8 mouse cellular contexts compared by ENCODE assay signal in the genomic region with DNA sequence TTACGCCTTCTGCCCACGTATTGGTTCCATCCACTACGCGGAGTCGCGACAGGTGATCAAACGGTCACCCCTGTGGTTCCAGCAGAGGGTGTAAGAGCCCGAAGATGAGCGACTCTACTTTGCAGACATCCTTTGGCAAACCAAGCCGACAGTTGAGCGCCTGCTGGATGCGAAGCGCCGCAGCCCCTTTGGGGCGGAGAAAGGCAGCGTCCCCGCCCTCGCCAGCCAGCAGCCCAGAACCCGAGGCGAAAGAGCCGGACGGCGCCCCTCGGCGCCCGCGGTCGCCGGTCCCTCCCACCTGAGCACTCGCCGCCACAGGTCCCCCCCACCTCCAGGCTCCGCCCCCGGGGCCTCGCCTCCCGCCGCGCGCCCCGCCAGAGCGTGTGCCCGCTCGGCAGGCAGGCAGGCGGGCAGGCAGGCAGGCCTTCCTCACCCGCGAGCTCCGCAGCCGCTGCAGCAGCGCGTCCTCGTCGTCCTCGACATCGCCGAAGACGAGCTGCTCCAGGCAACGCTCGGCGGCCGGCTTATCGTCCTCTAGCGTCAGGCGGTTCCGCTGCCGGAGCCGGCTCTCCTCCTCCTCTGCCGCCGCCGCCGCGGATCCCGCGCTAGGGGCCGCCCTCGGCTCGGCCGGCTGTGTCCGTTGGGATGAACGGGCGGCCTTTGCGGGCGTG. TPM values are rescaled to one million over a fixed set of nuclear protein-coding genes. Genes with fewer than 3 reads are reported as not detected.
DNase-seq lines count a peak whose midpoint lies in the region; ATAC-seq and TF ChIP-seq lines count a peak whose summit lies in the region.

No protein-coding gene starts in this region.

- TF ChIP-seq CTCF in stomach, postnatal 0 days (IDR thresholded peaks at IDR 0.05; ENCODE audit: low read depth): peak; percentile 54

- 1% methylated on average over 81 of the region's 81 CpGs for WGBS in embryonic facial prominence, embryonic 12.5 days
- under 1% methylated on average over 78 of the region's 81 CpGs for WGBS in kidney, embryonic 15.5 days
- WGBS in liver, embryonic 12.5 days (ENCODE audit: insufficient replicate concordance): under 1% methylated on average over 73 of the region's 81 CpGs
- WGBS in stomach, postnatal 0 days: under 1% methylated on average over 65 of the region's 81 CpGs

- H3K36me3 ChIP-seq in embryonic facial prominence, embryonic 12.5 days: peaks cover 9% of the 10 kb centered on the region; the same call in 1 of the 2 replicates
- peaks cover 17% of the 10 kb centered on the region for H3K36me3 ChIP-seq in kidney, embryonic 15.5 days
- H3K36me3 ChIP-seq in liver, embryonic 12.5 days: peaks cover 37% of the 10 kb centered on the region
- peaks cover 18% of the 10 kb centered on the region for H3K36me3 ChIP-seq in myocyte (ENCODE audit: control insufficient read depth, insufficient read depth)
- H3K36me3 ChIP-seq in stomach, postnatal 0 days (ENCODE audit: control insufficient read depth, insufficient read depth, low read length): no peaks in the 10 kb centered on the region

- H3K4me1 ChIP-seq in embryonic facial prominence, embryonic 12.5 days: peaks cover 23% of the 10 kb centered on the region
- H3K4me1 ChIP-seq in kidney, embryonic 15.5 days: peaks cover 32% of the 10 kb centered on the region
- H3K4me1 ChIP-seq in liver, embryonic 12.5 days: peaks cover 45% of the 10 kb centered on the region
- H3K4me1 ChIP-seq in stomach, postnatal 0 days (replicated peaks; ENCODE audit: control insufficient read depth, insufficient read depth): 0 out of 2 replicates have a peak, but pooled peaks cover 3% of the 10 kb centered on the region

- no peaks in the 10 kb centered on the region for H3K9me3 ChIP-seq in embryonic facial prominence, embryonic 12.5 days
- no peaks in the 10 kb centered on the region for H3K9me3 ChIP-seq in kidney, embryonic 15.5 days (replicated peaks)
- H3K9me3 ChIP-seq in liver, embryonic 12.5 days (replicated peaks): no peaks in the 10 kb centered on the region
- no peaks in the 10 kb centered on the region for H3K9me3 ChIP-seq in stomach, postnatal 0 days (ENCODE audit: control insufficient read depth, low read length)

- peak; percentile 88 for DNase-seq in CD4-positive, CD25-positive, alpha-beta regulatory T cell, adult 2 months (ENCODE audit: low read depth, low spot score)
- peak; percentile 79 to 84 for DNase-seq in adrenal gland, postnatal 36 days
- peak; percentile 6 for DNase-seq in heart, adult 8-10 months (ENCODE audit: low spot score)
- DNase-seq in stomach, postnatal 0 days (ENCODE audit: low spot score): peak; percentile 81

- H3K9ac ChIP-seq in embryonic facial prominence, embryonic 12.5 days: peak overlapping the region; percentile 95
- peak overlapping the region; percentile 85 for H3K9ac ChIP-seq in kidney, embryonic 15.5 days
- H3K9ac ChIP-seq in liver, embryonic 12.5 days: peak overlapping the region; percentile 98
- peak overlapping the region; percentile 86 for H3K9ac ChIP-seq in stomach, postnatal 0 days (ENCODE audit: low read length)

- peak overlapping the region; percentile 93 for H3K27ac ChIP-seq in embryonic facial prominence, embryonic 12.5 days
- H3K27ac ChIP-seq in kidney, embryonic 15.5 days: peak overlapping the region; percentile 98
- peak overlapping the region; percentile 91 for H3K27ac ChIP-seq in liver, embryonic 12.5 days
- peak overlapping the region; percentile 97 for H3K27ac ChIP-seq in stomach, postnatal 0 days (replicated peaks)

- peaks cover 50% of the 10 kb centered on the region for H3K79me2 ChIP-seq in myocyte (ENCODE audit: control insufficient read depth, insufficient read depth)

- ATAC-seq in embryonic facial prominence, embryonic 12.5 days (ENCODE audit: insufficient number of reproducible peaks, insufficient read depth, low FRiP score, low TSS enrichment): peak; percentile 38
- ATAC-seq in kidney, embryonic 15.5 days (replicated peaks; ENCODE audit: low FRiP score): peak; percentile 73
- ATAC-seq in liver, embryonic 12.5 days: peak; percentile 80
- ATAC-seq in stomach, postnatal 0 days (ENCODE audit: low FRiP score, low TSS enrichment): peak; percentile 61

- TF ChIP-seq POLR2A in myocyte (IDR thresholded peaks at IDR 0.05; ENCODE audit: insufficient read length, low read depth): peak; percentile 37

- TF ChIP-seq EP300 in stomach, postnatal 0 days (optimal IDR thresholded peaks at IDR 0.05): no peak

- H3K4me2 ChIP-seq in embryonic facial prominence, embryonic 12.5 days (replicated peaks): peak overlapping the region; percentile 71
- peak overlapping the region; percentile 77 for H3K4me2 ChIP-seq in kidney, embryonic 15.5 days
- peak overlapping the region; percentile 97 for H3K4me2 ChIP-seq in liver, embryonic 12.5 days
- H3K4me2 ChIP-seq in myocyte (ENCODE audit: low read depth): peak overlapping the region; percentile 93
- peak overlapping the region; percentile 85 for H3K4me2 ChIP-seq in stomach, postnatal 0 days (replicated peaks; ENCODE audit: low read depth)

- H3K4me3 ChIP-seq in embryonic facial prominence, embryonic 12.5 days: peak overlapping the region; percentile 96
- H3K4me3 ChIP-seq in kidney, embryonic 15.5 days (replicated peaks): peak overlapping the region; percentile 96
- peak overlapping the region; percentile 98 for H3K4me3 ChIP-seq in liver, embryonic 12.5 days
- peak overlapping the region; percentile 79 for H3K4me3 ChIP-seq in myocyte
- H3K4me3 ChIP-seq in stomach, postnatal 0 days (ENCODE audit: low read depth, low read length): peak overlapping the region; percentile 99

- no peaks in the 10 kb centered on the region for H3K27me3 ChIP-seq in embryonic facial prominence, embryonic 12.5 days
- H3K27me3 ChIP-seq in kidney, embryonic 15.5 days: no peaks in the 10 kb centered on the region
- H3K27me3 ChIP-seq in liver, embryonic 12.5 days (replicated peaks): no peaks in the 10 kb centered on the region
- no peaks in the 10 kb centered on the region for H3K27me3 ChIP-seq in myocyte (ENCODE audit: control insufficient read depth, insufficient read depth, insufficient read length)
- no peaks in the 10 kb centered on the region for H3K27me3 ChIP-seq in stomach, postnatal 0 days (ENCODE audit: control insufficient read depth, insufficient read depth, low read length)

- peak overlapping the region; percentile 87 for H3ac ChIP-seq in myocyte (ENCODE audit: control insufficient read depth, insufficient read length)

TF ChIP-seq in myocyte, 11 proteins besides CTCF, POLR2A, EP300 and RAD21:
- TF ChIP-seq MYOD1 (IDR thresholded peaks at IDR 0.05; ENCODE audit: control insufficient read depth in 1 of 3, insufficient read length in 2 of 3, low read depth in 2 of 3): peak in 1 of 3 experiments; percentile 6
- no peak for TF ChIP-seq E2F4 (IDR thresholded peaks at IDR 0.05; ENCODE audit: insufficient read depth)
- TF ChIP-seq CEBPB (IDR thresholded peaks at IDR 0.05; ENCODE audit: insufficient read depth, poor library complexity, severe bottlenecking): no peak
- peak; percentile 27 for TF ChIP-seq POLR2AphosphoS2 (IDR thresholded peaks at IDR 0.05; ENCODE audit: insufficient read length, low read depth)

RNA-seq across cellular contexts. Expression of a gene that starts 0.5 kb away (rescaled TPM):
- 10 to 100 TPM; 24.3 to 25.5 TPM for total RNA-seq in adrenal gland, postnatal 36 days (2021)
- 37.0 and 39.8 TPM in 2 replicates for polyA plus RNA-seq in embryonic facial prominence, embryonic 12.5 days (2016; fragmentation: Nextera tagmentation; extraction: Ambion mirVana)
- total RNA-seq in heart, adult 8-10 months (2022): 1 to 10 TPM; 8.4 to 9.0 (median 8.8) TPM
- 29.1 and 30.5 TPM in 2 replicates for polyA plus RNA-seq in kidney, embryonic 15.5 days (2015; fragmentation: Nextera tagmentation; extraction: Ambion mirVana)
- 38.6 and 38.9 TPM in 2 replicates for polyA plus RNA-seq in liver, embryonic 12.5 days (2016; fragmentation: Nextera tagmentation; extraction: Ambion mirVana)
- polyA plus RNA-seq in myocyte (2012; fragmentation: generic; extraction: Trizol): 16.3 TPM
- 16.4 and 17.5 TPM in 2 replicates for polyA plus RNA-seq in stomach, postnatal 0 days (2015; fragmentation: Nextera tagmentation; extraction: Ambion mirVana)

RNA-seq across cellular contexts. Expression of a gene that starts 0.6 kb away (rescaled TPM):
- total RNA-seq in adrenal gland, postnatal 36 days (2021): 10 to 100 TPM; 24.6 to 32.5 TPM
- 42.6 and 43.9 TPM in 2 replicates for polyA plus RNA-seq in embryonic facial prominence, embryonic 12.5 days (2016; fragmentation: Nextera tagmentation; extraction: Ambion mirVana)
- 10 to 100 TPM; 10.5 to 14.3 (median 12.4) TPM for total RNA-seq in heart, adult 8-10 months (2022)
- 33.3 and 43.0 TPM in 2 replicates for polyA plus RNA-seq in kidney, embryonic 15.5 days (2015; fragmentation: Nextera tagmentation; extraction: Ambion mirVana)
- polyA plus RNA-seq in liver, embryonic 12.5 days (2016; fragmentation: Nextera tagmentation; extraction: Ambion mirVana): 12.8 and 14.3 TPM in 2 replicates
- polyA plus RNA-seq in myocyte (2012; fragmentation: generic; extraction: Trizol): 4.2 TPM
- polyA plus RNA-seq in stomach, postnatal 0 days (2015; fragmentation: Nextera tagmentation; extraction: Ambion mirVana): 8.9 and 9.0 TPM in 2 replicates

Comparison
In these comparisons a context has a peak if more than half of its experiments do, and no peak if none do; other contexts are left out.
1. Peak in every context shown above with its lines: DNase-seq, ATAC-seq, H3K4me3 ChIP-seq and H3K27ac ChIP-seq.
2. DNase-seq: peak in every context shown above with its lines; median percentile 88 in CD4-positive, CD25-positive, alpha-beta regulatory T cell, adult 2 months; 82 in adrenal gland, postnatal 36 days; 81 in stomach, postnatal 0 days; 6 in heart, adult 8-10 months.